Mouse (Mus musculus) adipocyte (in vitro differentiated cells): ENCODE data around the gene Btnl4.
A peak's percentile ranks its signal among the peaks of the same experiment; 100 is the strongest.
"Not testable (repeated sequence)": the region's sequence is repeated elsewhere in the genome, so short reads cannot be mapped to it uniquely, and the experiment has no call there.

Experiments used
- DNase-seq: peaks from one replicate; pipeline ENCODE4 v3.0.0-alpha.2; 2016; ENCODE audit warnings: low spot score

Btnl4 gene

DNA sequence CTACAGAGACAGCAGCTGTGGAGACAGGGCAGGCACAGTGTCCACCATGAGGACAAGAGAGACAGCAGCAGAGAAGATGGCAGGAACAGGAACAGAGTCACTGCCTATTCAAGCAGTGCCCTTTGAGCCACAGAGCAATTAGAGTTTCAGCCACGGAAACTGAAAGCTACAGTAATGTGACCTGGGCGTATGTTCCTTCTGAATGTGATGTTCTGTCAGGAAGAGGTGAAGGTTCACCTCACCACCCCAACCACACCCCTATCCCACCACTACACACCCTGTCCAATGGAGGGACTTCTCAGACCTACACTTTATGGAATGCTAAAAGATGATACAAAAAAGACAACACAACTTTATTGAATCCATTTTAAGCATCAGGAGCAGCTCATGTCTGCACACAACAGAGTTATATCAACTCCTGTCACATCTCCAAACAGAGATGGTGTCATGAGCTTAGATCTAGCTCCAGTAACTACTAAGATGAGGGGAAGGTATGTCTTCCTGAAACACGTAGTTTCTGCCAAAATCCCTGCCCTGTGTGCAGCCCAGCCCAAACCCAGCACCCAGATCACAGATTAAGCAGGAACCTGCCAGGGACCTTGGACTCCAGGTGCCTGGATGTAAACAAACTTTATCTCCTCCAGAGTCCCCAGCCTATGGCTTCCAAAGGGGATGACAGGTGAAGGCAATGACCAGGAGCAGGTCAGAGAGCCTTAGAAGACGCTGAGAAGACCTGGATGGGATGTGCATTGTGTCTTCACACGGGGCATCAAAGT, at the start of gene Btnl4:
Gene Btnl4 (minus strand): TSS at position 81 of the 776 bp plus-strand sequence.
- DNase-seq = not testable (repeated sequence)

DNA sequence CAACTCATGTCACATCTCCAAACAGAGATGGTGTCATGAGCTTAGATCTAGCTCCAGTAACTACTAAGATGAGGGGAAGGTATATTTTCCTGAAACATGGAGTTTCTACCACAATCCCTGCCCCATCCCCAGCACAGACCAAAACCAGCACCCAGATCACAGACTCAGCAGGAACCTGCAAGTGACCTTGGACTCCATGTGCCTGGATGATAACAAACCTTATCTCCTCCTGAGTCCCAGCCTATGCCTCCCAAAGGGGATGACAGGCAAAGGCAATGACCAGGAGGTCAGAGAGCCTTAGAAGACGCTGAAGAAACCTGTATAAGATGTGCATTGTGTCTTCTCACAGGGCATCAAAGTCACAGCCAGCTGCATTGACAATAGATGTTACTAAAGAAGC, 41.9 kb upstream of the Btnl4 start:
- DNase-seq = no peak

DNA sequence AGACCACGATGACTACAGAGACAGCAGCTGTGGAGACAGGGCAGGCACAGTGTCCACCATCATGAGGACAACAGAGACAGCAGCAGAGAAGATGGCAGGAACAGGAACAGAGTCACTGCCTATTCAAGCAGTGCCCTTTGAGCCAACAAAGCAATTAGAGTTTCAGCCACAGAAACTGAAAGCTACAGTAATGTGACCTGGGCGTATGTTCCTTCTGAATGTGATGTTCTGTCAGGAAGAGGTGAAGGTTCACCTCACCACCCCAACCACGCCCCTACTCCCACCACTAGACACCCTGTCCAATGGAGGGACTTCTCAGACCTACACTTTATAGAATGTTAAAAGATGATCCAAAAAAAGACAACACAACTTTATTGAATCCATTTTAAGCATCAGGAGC, 41.5 kb upstream of the Btnl4 start:
- DNase-seq = not testable (repeated sequence)

DNA sequence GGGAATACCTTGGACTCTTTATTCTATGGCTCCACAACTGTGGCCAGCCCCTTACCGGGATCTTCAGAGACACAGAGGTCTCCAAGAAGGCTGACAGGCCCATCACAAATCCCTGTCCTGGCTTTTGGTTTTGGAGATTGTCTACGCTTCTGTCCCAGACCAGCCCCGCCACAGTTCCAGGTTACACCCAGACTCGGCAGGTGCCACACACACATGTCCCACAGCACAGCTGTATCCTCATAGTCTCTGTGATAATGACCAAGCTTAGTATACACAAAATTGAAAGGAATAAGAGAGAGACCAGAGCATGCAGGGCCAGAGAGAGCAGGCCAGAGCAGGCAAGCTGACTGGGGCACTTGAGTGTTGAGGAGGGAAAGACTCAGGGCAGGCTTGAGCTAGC, 40.7 kb upstream of the Btnl4 start:
- DNase-seq = no peak

DNA sequence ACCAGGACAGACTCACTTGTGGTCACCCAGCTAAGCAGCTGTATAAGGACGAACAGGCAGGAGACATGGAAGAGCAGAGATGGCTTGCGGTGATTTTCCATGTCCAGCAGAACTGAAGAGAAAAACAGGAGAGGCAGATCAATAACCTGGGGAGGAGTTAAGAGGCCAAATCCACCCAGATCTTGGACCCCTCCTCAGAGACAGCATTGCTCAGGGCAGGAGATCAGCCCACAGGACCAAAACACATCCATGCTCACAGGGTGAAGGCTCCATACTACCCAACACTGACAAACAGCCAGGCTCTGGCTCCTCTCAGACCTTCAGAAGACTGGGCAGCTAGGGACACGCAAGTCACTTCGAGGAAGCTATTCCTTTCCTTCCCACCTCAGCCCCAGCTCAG, 40.1 kb upstream of the Btnl4 start, which contains the start of gene Btnl6:
Gene Btnl6 (minus strand): TSS at position 101 of the 400 bp plus-strand sequence.
- DNase-seq = no peak

DNA sequence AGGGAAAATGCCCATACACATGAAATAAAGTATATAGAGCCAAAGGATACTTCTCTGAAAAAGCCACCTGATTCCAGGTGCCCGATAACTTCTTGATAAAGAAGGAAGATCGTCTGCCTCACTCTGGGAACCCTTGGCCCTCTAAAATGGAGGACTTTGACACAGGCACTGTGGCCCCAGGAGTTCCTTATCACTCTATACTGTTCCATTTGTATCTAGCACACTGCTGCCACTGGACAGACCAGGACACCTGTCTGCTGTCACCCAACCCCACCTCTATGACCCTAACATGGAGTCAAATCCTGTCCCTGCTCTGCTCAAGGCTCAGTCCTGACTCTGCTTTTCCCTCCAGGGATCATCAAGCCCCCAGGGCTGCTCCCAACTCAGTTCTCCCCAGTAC, 39.4 kb upstream of the Btnl4 start:
- no peak for DNase-seq

DNA sequence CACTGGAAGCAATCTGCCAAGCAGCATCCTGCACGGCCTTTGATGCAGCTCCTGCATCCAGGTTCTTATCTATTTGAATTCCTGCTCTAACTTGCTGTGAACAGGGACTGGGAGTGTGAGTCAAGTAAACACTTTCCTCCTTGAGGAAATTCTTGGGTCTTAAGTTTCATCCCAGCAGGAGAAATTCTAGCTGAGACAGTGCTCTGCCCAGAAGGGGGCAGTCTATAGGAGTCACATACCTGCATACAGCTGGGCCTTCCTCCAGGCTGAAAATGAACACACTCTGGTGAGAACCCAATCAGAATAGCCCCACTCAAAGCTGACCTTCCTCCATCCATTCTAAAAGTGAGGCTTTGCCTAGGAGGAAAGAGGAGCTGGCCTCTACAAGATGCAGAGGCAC, 34.6 kb upstream of the Btnl4 start:
- DNase-seq = not testable (repeated sequence)

DNA sequence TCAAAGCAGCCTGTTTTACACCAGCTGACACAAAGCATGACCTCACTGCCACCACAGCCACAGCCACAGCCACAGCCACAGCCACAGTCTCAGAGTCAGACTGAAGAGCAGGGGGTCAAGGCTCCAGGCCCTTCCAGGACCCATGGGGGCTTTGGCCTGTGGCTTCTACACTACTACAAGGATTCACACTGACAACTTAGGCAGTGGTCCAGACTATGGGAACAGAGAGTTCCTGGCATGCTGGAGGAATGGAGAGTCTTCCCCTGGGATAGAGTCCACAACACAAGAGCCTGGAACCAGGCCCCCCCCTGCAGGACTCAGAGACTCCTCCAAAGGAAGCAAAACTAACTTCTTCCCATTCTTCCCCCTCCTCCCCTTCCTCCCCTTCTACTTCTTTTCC, 30.5 kb upstream of the Btnl4 start:
- no peak for DNase-seq

DNA sequence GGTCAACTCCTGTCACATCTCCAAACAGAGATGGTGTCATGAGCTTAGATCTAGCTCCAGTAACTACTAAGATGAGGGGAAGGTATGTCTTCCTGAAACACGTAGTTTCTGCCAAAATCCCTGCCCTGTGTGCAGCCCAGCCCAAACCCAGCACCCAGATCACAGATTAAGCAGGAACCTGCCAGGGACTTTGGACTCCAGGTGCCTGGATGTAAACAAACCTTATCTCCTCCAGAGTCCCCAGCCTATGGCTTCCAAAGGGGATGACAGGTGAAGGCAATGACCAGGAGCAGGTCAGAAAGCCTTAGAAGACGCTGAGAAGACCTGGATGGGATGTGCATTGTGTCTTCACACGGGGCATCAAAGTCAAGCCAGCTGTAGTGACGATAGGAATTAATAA, 20.6 kb upstream of the Btnl4 start:
- DNase-seq = not testable (repeated sequence)

DNA sequence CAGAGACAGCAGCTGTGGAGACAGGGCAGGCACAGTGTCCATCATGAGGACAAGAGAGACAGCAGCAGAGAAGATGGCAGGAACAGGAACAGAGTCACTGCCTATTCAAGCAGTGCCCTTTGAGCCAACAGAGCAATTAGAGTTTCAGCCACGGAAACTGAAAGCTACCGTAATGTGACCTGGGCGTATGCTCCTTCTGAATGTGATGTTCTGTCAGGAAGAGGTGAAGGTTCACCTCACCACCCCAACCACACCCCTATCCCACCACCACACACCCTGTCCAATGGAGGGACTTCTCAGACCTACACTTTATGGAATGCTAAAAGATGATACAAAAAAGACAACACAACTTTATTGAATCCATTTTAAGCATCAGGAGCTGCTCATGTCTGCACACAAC, 20.2 kb upstream of the Btnl4 start:
- DNase-seq = not testable (repeated sequence)

DNA sequence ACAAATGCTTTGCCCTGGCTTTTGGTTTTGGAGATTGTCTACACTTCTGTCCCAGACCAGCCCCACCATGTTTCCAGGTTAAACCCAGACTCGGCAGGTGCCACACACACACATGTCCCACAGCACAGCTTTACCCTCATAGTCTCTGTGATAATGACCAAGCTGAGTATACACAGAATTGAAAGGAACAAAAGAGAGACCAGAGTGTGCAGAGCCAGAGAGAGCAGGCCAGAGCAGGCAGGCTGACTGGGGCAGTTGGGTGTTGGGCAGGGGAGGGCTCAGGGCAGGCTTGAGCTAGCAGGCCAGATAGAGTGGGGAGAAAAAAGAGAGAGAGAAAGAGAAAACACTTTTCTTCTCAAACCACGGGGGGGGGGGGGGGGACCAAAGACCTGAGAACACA, 19.4 kb upstream of the Btnl4 start:
- no peak for DNase-seq

DNA sequence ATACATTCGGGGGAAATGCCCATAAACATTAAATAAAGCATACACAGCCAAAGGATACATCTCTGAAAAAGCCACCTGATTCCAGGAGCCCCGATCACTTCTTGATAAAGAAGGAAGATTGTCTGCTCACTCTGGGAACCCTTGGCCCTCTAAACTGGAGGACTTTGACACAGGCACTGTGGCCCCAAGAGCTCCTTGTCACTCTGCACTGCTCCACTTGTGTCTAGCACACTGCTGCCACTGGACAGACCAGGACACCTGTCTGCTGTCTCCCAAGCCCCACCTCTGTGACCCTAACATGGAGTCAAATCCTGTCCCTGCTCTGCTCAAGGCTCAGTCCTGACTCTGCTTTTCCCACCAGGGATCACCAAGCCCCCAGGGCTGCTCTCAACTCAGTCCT, 18.0 kb upstream of the Btnl4 start:
- peak; percentile 1 for DNase-seq

DNA sequence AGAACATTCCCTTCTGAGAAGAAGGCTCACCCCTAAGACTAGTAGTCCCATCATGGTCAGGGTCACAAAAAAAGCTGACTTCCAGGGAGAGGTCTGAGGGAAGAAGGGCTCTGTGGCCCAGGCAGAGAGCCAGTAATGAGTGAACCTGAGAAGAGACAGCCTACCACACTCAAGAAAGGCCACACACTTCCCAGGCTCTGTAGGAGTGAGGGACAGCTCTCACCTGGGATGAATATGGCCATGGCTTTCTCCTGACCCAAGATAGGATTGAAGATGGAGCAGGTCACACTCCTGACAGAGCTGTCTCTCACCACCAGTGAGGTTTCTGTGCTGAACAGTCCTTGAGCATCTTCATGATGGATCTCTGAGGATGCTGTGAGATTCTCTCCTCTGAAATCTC, 15.7 kb upstream of the Btnl4 start:
- DNase-seq = no peak

DNA sequence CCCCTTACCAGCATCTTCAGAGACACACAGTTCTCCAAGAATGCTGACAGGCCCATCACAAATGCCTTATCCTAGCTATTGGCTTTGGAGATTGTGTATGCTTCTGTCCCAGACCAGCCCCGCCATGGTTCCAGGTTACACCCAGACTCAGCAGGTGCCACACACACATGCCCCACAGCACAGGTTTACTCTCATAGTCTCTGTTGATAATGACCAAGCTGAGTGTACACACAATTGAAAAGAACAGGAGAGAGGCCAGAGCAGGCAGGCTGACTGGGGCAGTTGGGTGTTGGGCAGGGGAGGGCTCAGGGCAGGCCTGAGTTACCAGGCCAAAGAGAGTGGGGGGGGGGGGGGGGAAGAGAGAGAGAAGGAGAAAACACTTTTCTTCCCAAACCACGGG, 691 bp downstream of the Btnl4 start:
- DNase-seq = no peak

DNA sequence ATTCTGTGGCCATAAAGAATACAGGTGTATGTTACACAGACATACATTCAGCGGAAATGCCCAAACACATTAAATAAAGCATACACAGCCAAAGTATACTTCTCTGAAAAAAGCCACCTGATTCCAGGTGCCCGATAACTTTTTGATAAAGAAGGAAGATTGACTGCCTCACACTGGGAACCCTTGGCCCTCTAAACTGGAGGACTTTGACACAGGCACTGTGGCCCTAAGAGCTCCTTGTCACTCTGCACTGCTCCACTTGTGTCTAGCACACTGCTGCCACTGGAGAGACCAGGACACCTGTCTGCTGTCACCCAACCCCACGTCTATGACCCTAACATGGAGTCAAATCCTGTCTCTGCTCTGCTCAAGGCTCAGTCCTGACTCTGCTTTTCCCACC, 2.1 kb downstream of the Btnl4 start:
- no peak for DNase-seq

DNA sequence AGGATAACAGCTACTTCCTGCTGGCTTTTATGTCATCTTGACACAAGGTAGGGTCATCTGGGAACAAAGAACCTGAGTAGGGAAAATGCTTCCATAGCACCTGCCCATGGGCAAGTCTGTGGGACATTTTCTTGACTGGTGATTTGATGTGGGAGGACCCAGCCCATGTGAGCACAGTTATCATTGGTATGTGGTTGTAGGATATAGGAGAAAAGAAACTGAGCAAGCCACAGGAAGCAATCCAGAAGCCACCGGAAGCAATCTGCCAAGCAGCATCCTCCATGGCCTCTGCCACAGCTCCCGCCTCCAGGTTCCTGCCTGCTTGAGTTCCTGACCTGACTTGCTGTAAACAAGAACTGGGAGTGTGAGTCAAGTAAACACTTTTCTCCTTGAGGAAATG, 6.6 kb downstream of the Btnl4 start:
- no peak for DNase-seq

DNA sequence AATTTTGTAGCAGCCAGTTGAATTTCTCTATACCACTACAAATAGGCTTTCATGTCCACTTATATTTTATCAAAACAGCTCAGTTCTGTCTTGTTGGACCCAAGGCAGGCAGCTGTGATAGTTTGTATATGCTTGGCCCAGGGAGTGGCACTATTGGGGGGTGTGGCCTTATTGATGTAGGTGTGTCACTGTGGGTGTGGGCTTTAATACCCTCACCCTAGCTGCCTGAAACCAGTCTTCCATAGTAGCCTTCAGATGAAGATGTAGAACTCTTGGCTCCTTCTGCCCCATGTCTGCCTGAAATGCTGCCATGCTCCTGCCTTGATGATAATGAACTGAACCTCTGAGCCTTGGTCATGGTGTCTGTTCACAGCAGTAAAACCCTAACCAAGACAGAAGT, 11.2 kb downstream of the Btnl4 start:
- not testable (repeated sequence) for DNase-seq

DNA sequence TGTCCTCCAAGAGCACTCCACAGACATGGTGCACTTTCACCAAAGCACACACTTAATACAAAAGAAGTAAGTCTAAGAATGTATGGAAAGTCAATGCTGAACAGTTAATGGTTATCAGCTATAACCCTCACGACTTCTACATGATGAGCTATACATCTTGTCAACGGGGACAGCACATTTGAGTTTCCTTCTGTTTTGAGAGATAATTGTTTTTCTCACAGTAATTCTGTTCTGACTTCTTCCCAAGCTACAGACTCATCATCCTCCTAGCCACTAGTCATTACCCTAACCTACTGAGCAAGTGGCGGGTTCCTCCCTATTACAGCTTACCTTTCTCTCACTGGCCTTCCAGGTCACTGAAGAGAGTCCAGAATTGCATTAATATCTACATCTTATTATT, 17.9 kb downstream of the Btnl4 start:
- no peak for DNase-seq

DNA sequence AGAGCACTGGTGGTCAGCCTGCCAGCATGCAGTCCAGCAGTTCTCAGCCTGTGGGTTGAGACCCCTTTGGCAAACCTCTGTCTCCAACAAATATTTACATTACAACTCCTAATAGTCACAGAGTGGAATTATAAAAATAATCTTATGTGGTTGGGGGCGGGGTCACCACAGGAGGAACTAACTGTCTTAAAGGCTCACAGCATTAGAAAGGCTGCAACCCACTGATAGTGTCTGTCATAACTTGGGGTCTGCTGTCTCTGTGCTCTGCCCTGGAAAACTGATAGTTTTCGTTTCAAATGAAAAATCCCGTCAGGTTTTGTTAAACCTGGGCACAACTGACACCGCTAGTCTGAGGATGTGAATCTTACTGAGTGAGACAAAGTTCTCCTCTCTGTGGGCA, 19.4 kb downstream of the Btnl4 start:
- DNase-seq = no peak

DNA sequence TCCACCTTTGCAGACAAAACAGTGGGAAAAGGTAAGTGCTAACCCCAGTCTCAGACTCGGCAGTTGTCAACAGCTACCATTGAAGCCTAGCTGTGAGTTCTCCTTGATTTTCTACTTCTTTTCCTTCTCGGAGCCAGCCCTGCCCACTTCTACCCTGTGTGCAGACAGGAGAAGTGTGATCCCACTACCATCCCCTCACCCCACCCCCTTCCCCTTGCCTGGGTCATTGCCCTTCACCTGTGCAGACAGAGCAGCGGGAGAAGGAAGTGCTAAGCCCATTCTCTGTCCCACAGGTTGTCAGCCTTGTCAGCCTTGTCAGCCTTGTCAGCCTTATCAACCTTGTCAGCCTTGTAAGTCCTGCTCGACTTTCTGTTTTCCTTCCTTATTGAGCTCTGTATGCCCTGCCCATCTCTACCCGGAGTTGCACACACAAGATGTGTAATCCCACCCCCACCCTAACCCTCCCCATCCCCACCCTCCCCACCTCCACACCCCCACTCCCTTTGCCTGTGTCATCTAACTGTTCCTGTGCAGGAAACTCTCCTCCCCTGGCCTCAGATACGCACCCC, 28.6 kb downstream of the Btnl4 start:
- no peak for DNase-seq

DNA sequence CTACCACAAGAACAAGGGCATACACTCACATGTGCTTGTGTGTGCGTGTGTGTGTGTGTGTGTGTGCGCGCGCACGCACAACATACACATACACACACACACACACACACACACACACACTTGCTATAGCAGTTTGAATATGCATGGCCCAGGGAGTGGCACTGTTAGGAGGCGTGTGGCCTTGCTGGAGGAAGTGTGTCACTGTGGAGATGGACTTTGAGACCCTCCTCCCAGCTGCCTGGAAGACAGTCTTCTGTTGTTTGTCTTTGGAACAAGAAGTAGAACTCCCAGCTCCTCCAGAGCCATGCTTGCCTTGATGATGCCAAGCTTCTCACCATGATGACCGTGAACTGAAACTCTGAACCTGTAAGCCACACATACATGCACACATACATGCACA, 35.1 kb downstream of the Btnl4 start:
- DNase-seq = no peak

DNA sequence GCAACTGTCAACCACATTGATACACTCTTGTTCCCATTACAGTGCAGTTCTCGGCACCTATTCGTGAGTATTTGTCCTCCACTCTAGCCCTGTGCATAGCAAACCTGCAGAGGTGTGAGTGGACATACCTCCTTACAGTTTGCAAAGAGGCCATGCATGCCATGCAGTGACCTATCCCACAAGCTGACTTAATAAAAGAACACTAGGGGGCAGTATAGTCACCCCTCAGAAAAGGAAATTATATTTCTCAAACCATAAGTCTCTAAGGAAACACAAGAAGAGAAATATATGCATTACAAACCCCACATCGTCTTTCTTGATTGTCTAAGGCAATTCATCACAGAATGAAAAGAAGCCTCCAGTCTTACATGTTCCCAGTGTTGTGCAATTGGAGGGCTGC, 37.3 kb downstream of the Btnl4 start:
- DNase-seq = peak; percentile 44

DNA sequence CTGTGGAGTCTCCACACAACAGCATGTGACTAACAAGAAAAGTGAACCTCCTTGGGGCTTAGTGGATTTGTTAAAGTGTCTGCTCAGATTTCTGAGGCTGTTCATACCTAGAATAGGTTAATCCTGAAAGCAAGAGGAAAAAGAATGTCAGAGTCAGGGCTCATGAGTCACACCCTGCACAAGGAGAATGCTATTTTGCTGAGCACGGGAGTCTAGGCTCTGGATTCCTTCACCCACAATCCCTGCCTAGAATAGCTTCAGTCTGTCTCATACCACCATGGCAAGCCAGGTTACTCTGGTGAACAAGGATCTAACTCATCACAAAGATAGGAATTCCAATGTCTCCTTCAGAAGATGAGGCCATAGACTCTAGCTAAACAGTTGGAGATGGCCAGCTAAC, 38.5 kb downstream of the Btnl4 start:
- DNase-seq = no peak

DNA sequence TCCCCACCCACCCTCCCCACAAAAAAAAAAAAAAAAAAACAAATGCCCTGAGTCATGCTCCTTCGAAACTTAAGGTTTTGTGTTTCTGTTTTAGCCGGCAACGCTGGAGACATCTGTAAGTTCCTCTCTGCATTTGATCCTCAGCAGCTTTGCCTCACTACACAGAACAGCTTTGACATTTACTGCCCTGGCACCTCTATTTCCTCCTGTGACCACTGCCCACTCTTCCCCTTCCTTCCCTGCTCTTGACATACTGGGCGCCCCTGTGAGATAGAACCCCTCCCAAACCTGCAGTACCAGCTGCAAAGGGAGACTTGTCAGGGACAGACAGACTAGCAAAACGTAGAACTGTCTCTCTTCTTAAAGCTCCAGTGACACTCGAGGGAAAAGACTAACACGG, 39.5 kb downstream of the Btnl4 start:
- no peak for DNase-seq
